Mouse (Mus musculus) midbrain, embryonic 12.5 days (tissue): Measurements from ENCODE around the gene Selenoo. TPM values are rescaled to one million over a fixed set of nuclear protein-coding genes. Genes with fewer than 3 reads are reported as not detected.

Experiments used
- ATAC-seq: fragments of 200-750 bp; cut with Nextera tagmentation; 2 replicates; pipeline ENCODE4 v1.8.0; 2017; ENCODE audit warnings: low read depth, moderate TSS enrichment, moderate library complexity; ENCODE audit not compliant: low FRiP score
- H3K27ac ChIP-seq: fragments of 300-500 bp; sonication (generic); replicated peaks from 2 replicates; pipeline ENCODE4 v1.5.1; 2016; ENCODE audit warnings: mild to moderate bottlenecking
- H3K27me3 ChIP-seq: fragments of 300-500 bp; sonication (generic); 2 replicates; pipeline ENCODE4 v1.6.1; 2016; ENCODE audit warnings: mild to moderate bottlenecking
- H3K36me3 ChIP-seq: fragments of 300-500 bp; sonication (generic); 2 replicates; pipeline ENCODE4 v1.6.1; 2016
- H3K4me1 ChIP-seq: fragments of 300-500 bp; sonication (generic); 2 replicates; pipeline ENCODE4 v1.6.1; 2016
- H3K4me2 ChIP-seq: fragments of 300-500 bp; sonication (generic); replicated peaks from 2 replicates; pipeline ENCODE4 v1.6.1; 2016; ENCODE audit warnings: mild to moderate bottlenecking, moderate library complexity
- H3K4me3 ChIP-seq: fragments of 300-500 bp; sonication (generic); 2 replicates; pipeline ENCODE4 v1.5.1; 2016; ENCODE audit warnings: mild to moderate bottlenecking
- H3K9ac ChIP-seq: fragments of 300-500 bp; sonication (generic); replicated peaks from 2 replicates; pipeline ENCODE4 v1.6.1; 2016; ENCODE audit warnings: mild to moderate bottlenecking, moderate library complexity
- H3K9me3 ChIP-seq: fragments of 300-500 bp; sonication (generic); 2 replicates; pipeline ENCODE4 v1.6.1; 2016; ENCODE audit warnings: mild to moderate bottlenecking
- WGBS: fragments of 180-500 bp; shearing (Covaris S2); methylation state at CpG from one replicate; pipeline ENCODE4 v1.1.7; 2016; 5-methylcytosine and 5-hydroxymethylcytosine counted together
- polyA plus RNA-seq: library from polyadenylated mRNA; unstranded; fragments of >200 nt; fragmentation: Nextera tagmentation; extraction: Ambion mirVana; gene quantifications from 2 replicates; pipeline ENCODE4 v1.2.1, GENCODE M21; 2016

The Selenoo gene
- polyA plus RNA-seq, 1 experiment from 2014 or later = 23.7 TPM

DNA sequence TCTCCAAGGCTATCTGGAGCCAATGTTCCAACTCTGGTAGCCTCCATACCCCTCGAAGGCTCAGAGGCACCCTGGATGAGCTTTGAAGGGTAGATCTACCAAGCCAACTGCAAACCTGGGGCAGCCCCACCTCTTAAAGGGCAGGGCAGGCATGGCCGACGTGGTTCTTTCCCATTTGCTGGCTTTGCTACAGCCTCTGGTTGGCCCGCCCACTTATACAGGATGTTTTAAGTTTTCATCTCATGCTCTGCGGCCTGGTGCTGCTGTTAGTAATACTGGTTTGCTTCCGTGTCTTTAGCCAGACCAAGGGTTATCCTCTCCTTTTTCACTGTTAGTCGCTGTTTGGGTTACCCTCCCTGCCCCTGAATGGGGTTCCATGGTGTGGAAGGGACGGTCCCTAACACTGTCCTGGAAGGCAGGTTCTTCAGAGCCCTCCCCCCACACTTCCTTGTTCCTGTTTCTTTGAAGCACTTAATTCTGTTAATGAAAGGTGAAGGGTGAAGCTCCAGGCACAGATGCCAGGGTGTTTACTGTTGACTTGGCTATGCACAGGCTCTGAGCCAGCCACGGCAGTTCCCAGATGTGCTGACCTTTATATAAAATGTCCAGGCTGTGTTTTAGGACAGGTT is 10.6 kb upstream of the Selenoo start:
- 82% methylated on average over 9 of the region's 9 CpGs for WGBS
- H3K27me3 ChIP-seq = no peaks in the 10 kb centered on the region
- H3K9me3 ChIP-seq = no peaks in the 10 kb centered on the region
- H3K9ac ChIP-seq = no peak overlapping the region
- peaks cover 34% of the 10 kb centered on the region for H3K4me1 ChIP-seq
- H3K4me2 ChIP-seq = no peak overlapping the region; the same call in 1 of the 2 replicates
- no peak overlapping the region for H3K27ac ChIP-seq
- no peak for ATAC-seq
- peaks cover 30% of the 10 kb centered on the region for H3K36me3 ChIP-seq
- no peak overlapping the region for H3K4me3 ChIP-seq

DNA sequence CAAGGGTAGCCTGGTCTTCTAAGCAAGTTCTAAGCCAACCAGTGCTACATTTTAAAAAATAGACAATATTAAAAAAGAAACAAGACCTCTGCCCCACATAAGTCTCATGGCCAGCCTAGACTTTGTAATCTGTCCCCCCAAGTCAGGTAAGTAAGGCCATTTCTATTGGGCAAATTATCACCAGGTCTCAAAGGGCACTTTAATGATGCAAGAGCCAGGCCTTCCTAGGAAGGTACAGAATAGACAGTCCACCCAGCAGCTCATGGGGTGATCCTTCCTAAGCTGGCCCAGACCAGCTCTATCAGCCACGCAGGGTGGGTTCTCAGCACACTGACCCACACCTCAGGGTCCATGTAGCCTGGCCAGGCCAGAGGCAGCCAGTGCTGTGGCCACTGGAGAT is 5.0 kb upstream of the Selenoo start:
- Histone ChIP-seq H3K4me3 (no peak overlapping the region), H3K4me1 (peaks cover 8% of the 10 kb centered on the region; the same call in 1 of the 2 replicates), H3K36me3 (peaks cover 66% of the 10 kb centered on the region), H3K9ac (no peak overlapping the region), H3K27me3 (no peaks in the 10 kb centered on the region), H3K4me2 (no peak overlapping the region), H3K27ac (no peak overlapping the region), H3K9me3 (no peaks in the 10 kb centered on the region)
- ATAC-seq = no peak
- 95% methylated on average over 1 of the region's 1 CpGs for WGBS

DNA sequence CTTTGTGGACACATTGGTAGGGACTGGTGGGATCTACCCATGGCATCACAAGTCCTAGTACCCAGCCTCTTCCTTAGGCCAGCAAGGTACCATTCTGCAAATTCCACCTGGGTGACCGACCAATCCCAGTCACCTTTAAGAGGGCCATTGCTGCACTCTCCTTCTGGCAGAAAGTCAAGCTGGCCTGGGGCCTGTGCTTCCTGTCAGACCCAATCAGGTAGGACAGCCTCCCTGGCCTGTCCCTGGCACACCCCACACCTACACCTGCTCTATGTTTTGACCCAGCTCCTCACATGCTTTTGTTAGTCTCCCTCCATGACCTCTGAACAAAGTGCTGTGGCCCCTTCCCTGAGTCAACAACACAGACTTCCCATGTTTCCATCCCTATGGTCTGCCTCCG is 4.1 kb upstream of the Selenoo start:
- 94% methylated on average over 2 of the region's 2 CpGs for WGBS
- no peak for ATAC-seq
- Histone ChIP-seq H3K4me3 (no peak overlapping the region), H3K27me3 (no peaks in the 10 kb centered on the region), H3K4me2 (no peak overlapping the region), H3K36me3 (peaks cover 62% of the 10 kb centered on the region), H3K4me1 (peaks cover 14% of the 10 kb centered on the region), H3K27ac (no peak overlapping the region), H3K9ac (no peak overlapping the region), H3K9me3 (no peaks in the 10 kb centered on the region)

DNA sequence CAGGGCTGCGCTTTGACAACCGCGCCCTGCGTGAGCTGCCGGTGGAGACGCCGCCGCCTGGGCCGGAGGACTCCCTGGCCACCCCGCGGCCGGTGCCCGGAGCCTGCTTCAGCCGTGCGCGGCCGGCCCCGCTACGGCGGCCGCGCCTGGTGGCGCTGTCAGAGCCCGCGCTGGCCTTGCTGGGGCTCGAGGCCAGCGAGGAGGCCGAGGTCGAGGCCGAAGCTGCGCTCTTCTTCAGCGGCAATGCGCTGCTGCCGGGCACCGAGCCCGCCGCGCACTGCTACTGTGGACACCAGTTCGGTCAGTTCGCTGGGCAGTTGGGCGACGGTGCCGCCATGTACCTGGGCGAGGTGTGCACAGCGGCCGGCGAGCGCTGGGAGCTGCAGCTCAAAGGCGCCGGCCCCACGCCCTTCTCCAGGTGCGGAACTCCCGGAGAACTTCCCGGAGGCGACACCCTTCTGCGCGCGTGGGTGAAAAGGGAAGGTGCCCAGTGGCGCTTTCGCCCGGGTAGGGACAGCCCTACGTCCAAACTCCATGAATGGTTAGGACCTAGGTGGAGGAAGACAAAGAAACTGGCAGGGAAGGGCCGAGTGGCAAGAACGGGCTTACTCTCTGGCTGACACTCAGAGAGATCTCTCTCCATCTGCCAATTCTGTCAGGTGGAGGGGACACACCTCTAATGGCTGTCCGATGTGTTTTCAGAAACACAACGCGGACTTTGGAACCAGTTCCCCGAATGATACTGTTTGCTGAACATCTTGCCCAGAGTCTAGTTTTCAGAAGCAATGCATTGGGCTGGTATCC is 566 bp downstream of the Selenoo start:
- 4% methylated on average over 68 of the region's 68 CpGs for WGBS
- peaks cover 48% of the 10 kb centered on the region for H3K36me3 ChIP-seq

DNA sequence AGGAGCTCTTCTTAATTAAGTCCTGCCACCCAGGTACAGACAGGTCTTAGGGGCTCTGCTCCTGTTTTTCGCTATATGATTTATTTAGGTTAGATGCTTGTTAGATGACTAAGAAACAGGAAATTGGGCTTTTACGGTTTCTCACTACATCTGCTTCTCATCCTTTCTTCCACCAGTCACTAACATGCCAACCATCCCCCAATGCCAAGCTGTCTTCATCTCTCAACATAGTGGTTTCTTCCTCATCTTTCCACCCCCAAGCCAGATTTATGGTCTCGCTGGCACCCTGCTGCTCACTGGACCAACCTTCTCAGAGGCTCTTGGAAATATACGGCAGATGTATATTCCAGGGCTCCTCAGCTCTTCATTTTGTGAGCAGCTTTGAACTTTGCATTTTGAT is 1.8 kb downstream of the Selenoo start:
- Histone ChIP-seq H3K9me3 (no peaks in the 10 kb centered on the region), H3K27ac (no peak overlapping the region), H3K4me3 (no peak overlapping the region), H3K4me1 (peaks cover 20% of the 10 kb centered on the region), H3K27me3 (no peaks in the 10 kb centered on the region), H3K9ac (no peak overlapping the region), H3K4me2 (peak overlapping the region; percentile 100; the same call in 1 of the 2 replicates), H3K36me3 (peaks cover 48% of the 10 kb centered on the region)
- ATAC-seq = no peak
- WGBS = 90% methylated on average over 4 of the region's 4 CpGs

More for the DNA sequence above, 566 bp downstream of the Selenoo start:
- H3K27me3 ChIP-seq = no peaks in the 10 kb centered on the region
- peak overlapping the region; percentile 100 for H3K4me2 ChIP-seq
- ATAC-seq = peak; percentile 70
- peak overlapping the region; percentile 99 for H3K4me3 ChIP-seq
- peaks cover 20% of the 10 kb centered on the region for H3K4me1 ChIP-seq
- H3K9me3 ChIP-seq = no peaks in the 10 kb centered on the region
- peak overlapping the region; percentile 98 for H3K9ac ChIP-seq
- peak overlapping the region; percentile 73 for H3K27ac ChIP-seq

DNA sequence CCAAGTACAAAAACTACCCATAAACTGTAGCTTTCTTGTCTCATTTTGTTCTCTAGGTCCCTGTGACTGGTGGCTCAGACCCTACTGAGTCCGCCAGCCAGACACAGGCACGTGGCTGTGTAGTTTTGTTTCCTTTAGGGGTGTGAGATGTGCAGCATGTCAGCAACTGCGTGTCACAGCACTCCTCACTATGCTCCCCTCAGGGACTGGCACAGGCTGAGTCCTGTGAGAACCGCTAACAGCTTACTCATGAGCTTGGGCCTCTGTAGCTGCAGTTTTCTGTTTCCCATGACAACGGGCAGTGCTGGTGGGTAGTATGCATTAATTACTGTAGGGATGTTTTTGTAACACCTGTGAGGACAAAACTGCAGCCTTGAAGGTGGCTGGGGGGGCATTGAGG is 3.3 kb downstream of the Selenoo start:
- H3K9me3 ChIP-seq = no peaks in the 10 kb centered on the region
- H3K4me3 ChIP-seq = no peak overlapping the region
- no peaks in the 10 kb centered on the region for H3K27me3 ChIP-seq
- no peak overlapping the region for H3K27ac ChIP-seq
- H3K36me3 ChIP-seq = peaks cover 51% of the 10 kb centered on the region
- 80% methylated on average over 5 of the region's 5 CpGs for WGBS
- H3K4me2 ChIP-seq = no peak overlapping the region
- peaks cover 20% of the 10 kb centered on the region for H3K4me1 ChIP-seq
- no peak for ATAC-seq
- no peak overlapping the region for H3K9ac ChIP-seq

DNA sequence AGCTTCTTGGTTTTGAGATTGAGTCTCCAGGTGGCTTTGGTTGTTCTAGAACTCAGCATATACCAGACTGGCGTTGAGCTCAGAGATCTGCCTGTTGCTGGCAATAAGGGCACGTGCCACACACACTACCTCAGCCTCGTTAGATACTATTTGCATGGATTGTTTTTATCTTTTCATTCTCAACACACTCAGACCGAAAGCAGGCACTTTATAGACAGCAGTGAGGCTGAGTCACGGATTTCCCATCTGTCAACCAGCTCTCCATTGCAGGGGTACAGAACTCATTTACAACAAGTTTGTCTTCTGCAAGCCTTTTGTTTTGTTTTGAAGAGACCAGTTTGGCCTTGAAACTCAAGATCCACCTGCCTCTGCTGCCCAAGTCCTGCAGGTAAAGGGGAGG is 8.6 kb downstream of the Selenoo start:
- no peak overlapping the region for H3K4me2 ChIP-seq
- no peaks in the 10 kb centered on the region for H3K4me1 ChIP-seq
- 93% methylated on average over 5 of the region's 5 CpGs for WGBS
- no peaks in the 10 kb centered on the region for H3K9me3 ChIP-seq
- H3K27me3 ChIP-seq = no peaks in the 10 kb centered on the region
- no peak overlapping the region for H3K9ac ChIP-seq
- ATAC-seq = no peak
- H3K27ac ChIP-seq = no peak overlapping the region
- H3K36me3 ChIP-seq = peaks cover 99% of the 10 kb centered on the region
- H3K4me3 ChIP-seq = no peak overlapping the region

DNA sequence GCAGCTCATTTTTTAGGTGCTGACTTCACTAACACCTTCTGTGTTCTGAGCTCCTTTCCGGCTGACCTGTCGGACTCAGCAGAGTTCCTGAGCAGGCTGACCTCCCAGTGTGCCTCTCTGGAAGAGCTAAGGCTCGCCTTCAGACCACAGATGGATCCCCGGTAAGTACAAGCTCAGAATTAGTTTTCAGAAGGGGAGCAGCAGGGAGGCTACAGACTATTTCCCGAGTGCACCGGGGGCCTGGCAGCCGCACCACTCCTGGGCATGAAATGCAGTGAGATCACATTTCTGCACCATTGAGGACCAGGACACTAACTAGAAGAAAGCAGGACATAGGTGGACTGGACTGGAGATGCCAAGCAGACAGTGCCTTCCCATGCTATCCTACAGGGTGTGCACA is 9.7 kb downstream of the Selenoo start:
- WGBS = 88% methylated on average over 7 of the region's 7 CpGs
- Histone ChIP-seq H3K27ac (no peak overlapping the region), H3K36me3 (peaks cover 97% of the 10 kb centered on the region), H3K9ac (no peak overlapping the region), H3K4me2 (no peak overlapping the region), H3K9me3 (no peaks in the 10 kb centered on the region), H3K4me3 (no peak overlapping the region), H3K27me3 (no peaks in the 10 kb centered on the region), H3K4me1 (no peaks in the 10 kb centered on the region)
- ATAC-seq = no peak

DNA sequence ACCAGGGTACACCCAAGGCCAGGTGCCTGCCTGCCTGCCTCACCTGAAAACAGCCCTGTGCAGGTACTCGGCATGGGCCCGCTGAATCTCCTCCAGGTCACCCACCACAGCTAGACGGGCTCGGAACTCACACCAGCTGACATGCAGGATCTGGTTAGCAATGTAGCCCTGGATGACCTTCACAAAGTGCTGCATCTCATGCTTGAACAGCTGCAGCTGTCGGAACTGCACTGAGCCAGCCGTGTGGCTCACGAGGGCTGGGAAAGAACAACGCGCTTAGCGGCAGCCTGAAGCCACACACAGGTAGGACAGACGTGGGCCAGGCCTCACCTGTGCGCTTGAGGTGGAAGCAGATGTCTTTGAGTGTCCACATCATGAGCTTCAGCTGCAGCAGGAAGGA is 11.9 kb downstream of the Selenoo start:
- Histone ChIP-seq H3K4me2 (no peak overlapping the region), H3K27ac (no peak overlapping the region), H3K4me1 (no peaks in the 10 kb centered on the region), H3K27me3 (no peaks in the 10 kb centered on the region), H3K36me3 (peaks cover 96% of the 10 kb centered on the region), H3K9ac (no peak overlapping the region), H3K9me3 (no peaks in the 10 kb centered on the region), H3K4me3 (no peak overlapping the region)
- no peak for ATAC-seq
- WGBS = 92% methylated on average over 12 of the region's 12 CpGs

DNA sequence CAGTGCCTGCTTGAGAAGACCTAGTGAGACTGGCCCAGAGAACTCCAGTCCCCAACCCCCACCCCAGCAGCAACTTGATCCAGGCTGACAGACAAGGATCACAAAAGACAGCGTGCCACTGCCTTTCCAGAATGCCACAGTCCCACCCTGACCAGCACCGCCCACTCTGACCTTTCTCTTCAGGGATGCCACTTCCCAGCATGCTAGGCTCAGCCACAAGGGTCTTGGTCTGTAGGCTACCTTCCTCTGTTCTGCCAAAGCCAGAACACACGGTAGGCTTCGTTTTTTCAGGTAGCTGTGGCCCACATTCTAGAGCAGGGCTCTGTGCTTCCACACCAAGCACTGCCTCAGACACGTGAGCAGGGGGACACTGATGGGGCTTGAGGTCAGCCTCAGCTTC is 13.8 kb downstream of the Selenoo start:
- 55% methylated on average over 5 of the region's 5 CpGs for WGBS
- Histone ChIP-seq H3K27me3 (no peaks in the 10 kb centered on the region), H3K9ac (no peak overlapping the region), H3K9me3 (no peaks in the 10 kb centered on the region), H3K36me3 (peaks cover 96% of the 10 kb centered on the region), H3K4me1 (no peaks in the 10 kb centered on the region), H3K27ac (no peak overlapping the region), H3K4me2 (no peak overlapping the region), H3K4me3 (no peak overlapping the region)
- no peak for ATAC-seq

DNA sequence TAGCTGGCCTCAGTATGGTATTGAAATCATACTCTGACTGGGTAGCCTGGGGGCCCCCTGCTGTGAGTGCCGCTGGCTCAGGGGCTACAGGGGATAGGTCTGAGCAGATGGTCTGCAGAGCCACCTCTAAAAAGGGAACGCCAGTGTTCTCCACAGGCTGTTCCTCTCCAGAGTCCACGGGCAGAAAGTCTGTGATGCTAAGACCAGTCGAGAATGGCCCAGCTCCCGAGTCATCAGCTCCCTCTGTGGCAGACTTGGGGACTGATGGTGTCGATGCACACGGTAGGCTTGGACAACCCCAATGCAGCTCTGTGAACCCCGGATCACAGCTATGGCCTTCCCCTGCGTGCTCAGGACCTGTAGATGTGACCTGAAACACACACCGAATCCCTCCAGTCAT is 15.0 kb downstream of the Selenoo start:
- no peaks in the 10 kb centered on the region for H3K4me1 ChIP-seq
- WGBS = 90% methylated on average over 10 of the region's 10 CpGs
- ATAC-seq = no peak
- H3K27me3 ChIP-seq = no peaks in the 10 kb centered on the region
- H3K27ac ChIP-seq = no peak overlapping the region
- no peaks in the 10 kb centered on the region for H3K9me3 ChIP-seq
- no peak overlapping the region for H3K9ac ChIP-seq
- no peak overlapping the region for H3K4me3 ChIP-seq
- no peak overlapping the region for H3K4me2 ChIP-seq
- peaks cover 96% of the 10 kb centered on the region for H3K36me3 ChIP-seq

DNA sequence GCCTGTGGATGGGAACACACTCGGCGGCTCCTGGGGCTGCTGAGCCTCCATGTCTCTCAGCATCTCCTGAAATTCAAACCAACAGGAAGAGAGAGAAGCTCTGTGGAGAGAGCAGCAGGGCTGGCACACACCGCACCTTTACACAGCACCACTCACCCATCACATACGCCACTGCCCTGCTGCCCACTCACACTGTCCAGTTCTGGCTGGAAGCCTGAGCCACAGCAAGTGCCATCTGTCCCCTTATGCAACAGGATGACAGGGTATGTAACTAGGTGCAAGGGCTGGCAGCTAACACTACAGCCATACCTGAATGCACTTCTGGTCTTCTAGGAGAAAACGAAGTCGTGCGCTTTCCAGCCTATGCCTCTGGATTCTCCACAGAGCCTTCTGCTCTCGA is 15.5 kb downstream of the Selenoo start:
- Histone ChIP-seq H3K4me3 (no peak overlapping the region), H3K36me3 (peaks cover 96% of the 10 kb centered on the region), H3K9ac (no peak overlapping the region), H3K4me1 (no peaks in the 10 kb centered on the region), H3K27me3 (no peaks in the 10 kb centered on the region), H3K4me2 (no peak overlapping the region), H3K9me3 (no peaks in the 10 kb centered on the region), H3K27ac (no peak overlapping the region)
- 96% methylated on average over 8 of the region's 8 CpGs for WGBS
- ATAC-seq = no peak
